Mouse (Mus musculus) mesoderm, embryonic 11.5 days (tissue): Measurements from ENCODE around the gene Cep164.

Experiments used
- DNase-seq: peaks from one replicate; pipeline ENCODE4 v3.0.0-alpha.2; 2012; ENCODE audit warnings: low read depth, low spot score

Cep164 gene

DNA sequence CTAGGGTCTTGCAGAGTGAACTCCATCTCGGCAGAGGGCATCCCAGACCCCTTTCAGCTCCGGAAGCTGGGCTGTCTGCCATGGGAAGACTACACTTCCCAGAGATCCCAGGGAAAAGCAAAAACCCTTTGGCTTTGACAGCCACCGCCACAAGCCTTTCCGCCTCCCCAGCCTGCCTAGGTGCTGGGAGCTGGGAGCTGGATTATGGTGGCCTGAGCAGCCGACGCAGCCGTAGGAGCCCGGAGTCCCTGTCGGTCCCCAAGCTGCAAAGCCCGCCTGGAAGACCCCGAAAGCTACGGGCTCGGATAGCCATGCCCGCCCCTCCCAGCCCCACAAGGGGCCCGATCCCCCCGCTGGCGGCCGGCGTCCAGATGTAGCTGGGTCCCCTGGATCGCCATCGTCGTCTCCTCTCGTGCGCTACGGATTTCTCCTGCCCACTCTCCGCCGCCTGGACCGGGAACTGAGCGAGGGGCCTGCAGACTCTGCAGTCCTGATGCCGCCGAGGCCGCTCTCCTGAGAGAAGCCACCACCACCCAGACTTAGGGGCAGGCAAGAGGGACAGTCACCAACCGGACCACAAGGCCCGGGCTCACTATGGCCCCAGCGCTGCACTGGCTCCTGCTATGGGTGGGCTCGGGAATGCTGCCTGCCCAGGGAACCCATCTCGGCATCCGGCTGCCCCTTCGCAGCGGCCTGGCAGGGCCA is 10.1 kb upstream of the Cep164 start, which contains the start of gene Bace1:
Bace1 (plus strand) TSS at position 147 of the 705 bp plus-strand sequence.
- peak; percentile 81 for DNase-seq

DNA sequence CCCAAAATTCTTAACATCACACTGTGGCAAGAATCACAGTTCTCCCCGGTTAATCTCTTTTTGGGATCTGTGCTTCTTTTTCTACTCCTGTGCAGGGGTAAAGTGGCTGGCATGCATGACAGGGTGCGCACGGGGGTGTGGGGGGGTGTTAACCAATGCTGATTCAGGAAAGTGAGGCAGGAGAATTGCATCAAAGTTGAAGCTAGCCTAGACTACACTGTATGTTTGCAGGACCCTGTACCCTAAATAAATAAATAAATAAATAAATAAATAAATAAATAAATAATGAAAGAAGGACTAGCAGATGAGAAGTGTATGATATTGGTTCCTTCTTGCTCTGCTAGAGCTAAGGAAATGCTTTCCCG is 9.6 kb upstream of the Cep164 start:
- no peak for DNase-seq

DNA sequence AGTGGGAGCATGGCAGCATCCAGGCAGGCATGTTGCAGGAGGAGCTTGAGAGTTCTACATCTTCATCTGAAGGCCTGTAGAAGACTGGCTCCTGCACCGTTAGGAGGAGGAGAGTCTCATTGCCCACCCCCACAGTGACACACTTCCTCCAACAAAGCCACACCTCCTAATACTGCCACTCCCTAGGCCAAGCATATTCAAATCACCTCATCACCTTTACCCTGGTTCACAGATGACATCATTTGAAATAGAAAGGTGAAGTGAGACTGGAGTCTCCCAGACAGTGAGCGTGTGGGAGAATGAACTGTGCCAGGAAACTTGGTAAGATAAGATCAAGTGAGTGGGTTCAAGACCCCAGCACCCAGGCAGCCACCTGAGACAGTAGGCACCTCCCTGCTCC is 5.0 kb upstream of the Cep164 start:
- DNase-seq, result no peak

DNA sequence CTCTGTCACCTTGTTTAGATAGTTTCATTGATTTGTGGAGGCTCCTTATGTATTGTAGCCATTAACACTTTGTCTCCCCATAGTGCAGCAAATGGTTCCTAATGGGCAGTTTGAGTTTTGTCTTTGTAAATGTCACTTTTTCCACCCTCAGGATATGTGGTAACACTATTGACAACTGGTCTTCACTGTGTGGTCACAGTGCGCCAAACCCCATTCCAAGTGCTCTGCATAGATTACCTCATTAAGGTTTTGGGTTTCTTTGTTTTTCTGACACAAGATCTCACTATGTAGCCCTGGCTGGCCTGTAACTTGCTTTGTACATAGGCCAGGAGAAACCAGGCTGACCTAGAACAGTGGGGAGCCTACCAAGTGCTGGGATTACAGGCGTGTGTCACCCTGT is 4.4 kb upstream of the Cep164 start:
- no peak for DNase-seq

DNA sequence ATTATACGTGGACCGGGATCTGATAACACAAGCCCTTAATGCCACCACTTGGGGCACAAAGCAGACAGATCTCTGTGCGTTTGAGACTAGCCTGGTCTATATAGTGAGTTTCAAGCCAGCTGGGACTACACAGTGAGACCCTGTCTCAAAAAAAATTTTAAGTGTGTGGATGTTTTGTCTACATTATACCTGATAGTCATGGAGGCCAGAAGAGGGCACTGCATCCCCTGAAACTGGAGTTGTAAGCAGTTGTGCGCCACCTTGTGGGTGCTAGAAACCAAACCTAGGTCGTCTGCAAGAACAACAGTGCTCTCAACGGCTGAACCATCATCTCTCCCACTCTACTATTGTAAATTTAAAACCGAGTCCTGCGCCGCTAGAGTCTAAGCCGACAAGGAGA is 616 bp upstream of the Cep164 start:
- DNase-seq, result peak; percentile 89

DNA sequence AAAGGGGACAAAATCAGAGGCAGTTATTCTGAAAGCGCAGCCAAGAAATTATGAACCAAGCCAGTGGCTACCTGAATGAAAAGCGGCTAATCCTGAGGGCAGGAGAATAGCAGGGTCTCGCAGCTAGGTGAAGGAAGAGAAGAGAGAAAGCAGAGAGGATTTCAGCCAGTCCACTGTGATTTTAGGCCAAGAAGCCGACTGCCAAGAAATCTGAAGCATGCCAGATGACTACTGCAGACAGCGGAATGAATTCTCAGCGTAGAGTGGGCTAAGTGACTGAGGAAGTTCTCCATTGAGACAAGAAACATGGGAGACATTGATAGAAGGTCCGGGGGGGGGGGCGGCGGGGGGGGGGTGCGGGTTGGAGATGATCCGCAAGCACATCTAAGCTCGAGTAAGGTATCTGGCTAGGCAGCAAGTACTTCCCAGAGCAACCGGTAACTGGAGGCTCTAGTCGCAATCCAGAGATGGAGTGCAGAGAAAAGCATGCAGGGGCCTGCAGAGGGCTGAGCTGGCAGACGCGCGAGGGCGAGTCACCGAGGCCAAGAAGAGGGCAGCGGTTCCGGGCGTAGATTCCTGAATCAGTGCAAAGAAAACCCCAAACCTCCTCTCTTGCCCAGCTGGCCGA is 714 bp downstream of the Cep164 start:
- DNase-seq, result peak; percentile 36

DNA sequence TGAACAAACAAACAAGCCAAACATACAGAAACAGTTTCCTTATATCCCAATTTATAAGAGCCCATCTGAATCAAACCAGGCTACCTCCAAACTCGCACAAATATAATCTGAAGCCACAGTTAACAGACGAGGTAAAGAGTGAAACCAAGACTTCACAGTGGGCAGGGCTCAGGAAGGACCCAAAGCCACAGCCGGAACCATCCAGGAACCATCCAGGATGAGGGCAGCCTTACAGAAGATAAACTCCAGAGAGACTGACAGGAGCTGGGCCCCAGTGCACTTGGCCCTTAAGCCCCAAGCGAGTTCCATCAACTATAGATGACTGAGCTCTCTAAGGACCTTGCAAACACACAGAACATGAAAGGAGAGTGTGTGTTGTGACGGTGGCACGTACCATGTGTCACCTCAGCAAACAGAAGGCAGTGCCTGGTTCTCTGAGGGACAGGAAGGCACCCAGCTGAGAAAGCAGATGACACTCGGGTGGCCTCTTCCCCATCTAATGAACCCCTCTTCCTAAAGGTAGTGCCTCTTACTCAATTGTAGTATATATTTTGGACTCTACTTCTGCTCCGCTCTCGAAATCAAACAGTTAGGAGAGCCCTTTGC is 10.0 kb downstream of the Cep164 start:
- DNase-seq, result no peak

DNA sequence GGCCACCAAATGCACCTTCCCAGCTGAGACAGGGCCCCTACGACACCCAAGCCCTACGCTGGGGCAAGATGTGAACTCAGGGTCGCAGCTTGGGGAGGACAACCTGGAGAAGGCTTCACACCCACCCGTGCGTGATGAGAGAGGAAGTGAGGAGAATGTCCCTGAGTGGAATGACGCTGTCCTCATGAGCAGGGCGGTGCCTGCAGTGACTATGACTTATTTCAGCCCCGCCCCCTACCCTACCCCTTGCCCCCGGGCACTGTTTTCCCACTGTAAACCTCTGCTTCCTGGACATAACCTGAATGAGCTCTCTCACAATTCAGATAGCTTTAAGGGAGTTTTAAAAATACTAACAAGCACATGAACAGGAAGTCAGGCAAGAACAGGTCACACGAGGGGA is 13.0 kb downstream of the Cep164 start:
- no peak for DNase-seq

DNA sequence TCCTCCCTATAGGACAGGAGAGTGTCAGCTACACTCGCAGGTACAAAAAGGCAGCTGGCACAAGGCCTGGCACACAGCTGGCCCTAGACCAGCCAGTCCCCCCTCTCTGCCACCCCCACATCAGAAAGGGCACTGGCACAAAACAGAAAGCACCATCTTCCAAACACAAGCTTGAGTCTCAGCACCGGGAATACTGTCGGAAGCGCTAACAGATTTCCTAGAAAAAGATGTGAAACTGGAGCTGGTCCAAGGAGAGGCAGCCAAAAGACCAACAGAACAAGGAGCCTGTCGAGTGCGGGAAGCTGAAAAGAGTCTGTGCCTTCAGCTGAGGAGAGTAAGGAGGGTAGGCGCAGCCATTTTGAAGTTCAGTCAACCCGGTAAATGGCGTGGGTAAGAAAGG is 13.4 kb downstream of the Cep164 start:
- no peak for DNase-seq

DNA sequence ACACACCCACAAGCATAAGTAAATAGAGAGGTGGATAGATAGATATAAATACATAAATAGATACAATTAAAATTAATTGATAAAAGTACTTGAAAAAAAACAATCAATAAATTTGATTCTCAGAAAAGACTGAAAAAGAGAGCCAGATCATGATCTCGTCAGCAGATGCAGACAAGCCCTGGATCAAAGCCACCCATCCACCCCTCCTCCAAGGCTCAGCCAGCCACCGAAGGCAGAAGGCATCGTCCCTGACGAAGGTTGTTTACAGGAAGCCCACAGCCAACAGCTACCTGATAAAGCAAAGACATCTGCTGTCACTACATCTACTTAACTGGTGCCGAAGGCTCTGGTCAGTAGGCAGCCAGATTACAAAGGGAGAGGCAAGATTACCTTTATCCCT is 16.5 kb downstream of the Cep164 start:
- no peak for DNase-seq

DNA sequence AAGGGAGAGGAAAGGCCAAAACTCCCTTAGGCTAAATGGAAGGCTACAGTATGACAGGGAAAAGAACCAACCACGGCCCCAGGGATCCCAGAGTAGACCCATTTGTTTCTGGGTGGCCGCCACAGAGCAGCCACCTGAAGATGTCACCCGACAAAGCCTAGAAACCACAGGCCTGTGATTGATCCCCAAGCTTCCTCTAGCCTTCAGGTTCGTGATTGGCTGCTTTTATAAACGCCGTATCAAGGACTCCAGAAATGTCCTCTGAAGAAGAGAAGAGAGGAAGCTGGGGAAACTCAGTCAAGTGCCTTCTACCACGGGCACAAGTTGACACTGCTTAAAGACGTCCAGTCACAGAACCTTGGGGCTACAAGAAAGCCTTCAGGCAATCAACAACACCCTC is 20.7 kb downstream of the Cep164 start:
- DNase-seq, result no peak

DNA sequence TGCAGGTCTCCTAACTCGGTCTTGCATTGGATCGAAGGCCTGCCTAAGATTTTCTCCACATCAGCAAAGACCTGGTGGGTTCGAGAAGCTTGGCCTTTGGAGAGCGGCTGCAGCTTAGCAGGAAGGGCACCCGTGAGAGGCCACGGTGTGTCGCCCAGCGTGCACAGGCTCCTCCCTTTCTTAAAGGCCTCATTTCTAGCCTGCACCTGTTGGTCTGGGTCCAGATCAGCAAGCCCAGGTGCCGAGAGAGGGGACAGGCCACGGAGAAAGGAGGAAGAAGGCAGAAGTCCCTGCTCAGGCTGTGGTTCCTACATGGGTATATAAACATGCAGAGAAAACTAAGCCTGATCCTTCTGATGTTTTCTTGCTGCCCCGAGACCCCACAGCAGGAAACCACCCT is 21.2 kb downstream of the Cep164 start:
- DNase-seq, result no peak

DNA sequence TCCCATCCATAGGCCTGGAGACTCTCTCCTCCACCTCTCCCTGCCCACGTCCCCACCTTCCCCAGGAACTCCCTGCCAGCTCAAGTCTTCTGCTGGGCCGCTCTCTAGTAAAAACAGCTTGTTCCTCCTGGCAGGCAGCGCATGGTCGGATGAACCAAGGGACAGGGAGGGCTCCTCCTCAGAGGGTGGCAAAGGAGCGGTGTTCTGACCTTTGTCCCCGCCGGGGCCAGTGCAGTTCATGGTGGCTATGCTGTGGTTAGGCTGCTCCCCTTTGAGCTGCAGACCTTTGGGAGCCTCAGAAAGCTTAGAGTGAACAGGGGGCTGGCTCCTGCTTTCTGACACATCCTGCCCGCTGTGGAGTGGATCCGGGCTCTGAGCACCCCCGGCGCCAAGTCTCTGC is 21.6 kb downstream of the Cep164 start:
- DNase-seq, result no peak

DNA sequence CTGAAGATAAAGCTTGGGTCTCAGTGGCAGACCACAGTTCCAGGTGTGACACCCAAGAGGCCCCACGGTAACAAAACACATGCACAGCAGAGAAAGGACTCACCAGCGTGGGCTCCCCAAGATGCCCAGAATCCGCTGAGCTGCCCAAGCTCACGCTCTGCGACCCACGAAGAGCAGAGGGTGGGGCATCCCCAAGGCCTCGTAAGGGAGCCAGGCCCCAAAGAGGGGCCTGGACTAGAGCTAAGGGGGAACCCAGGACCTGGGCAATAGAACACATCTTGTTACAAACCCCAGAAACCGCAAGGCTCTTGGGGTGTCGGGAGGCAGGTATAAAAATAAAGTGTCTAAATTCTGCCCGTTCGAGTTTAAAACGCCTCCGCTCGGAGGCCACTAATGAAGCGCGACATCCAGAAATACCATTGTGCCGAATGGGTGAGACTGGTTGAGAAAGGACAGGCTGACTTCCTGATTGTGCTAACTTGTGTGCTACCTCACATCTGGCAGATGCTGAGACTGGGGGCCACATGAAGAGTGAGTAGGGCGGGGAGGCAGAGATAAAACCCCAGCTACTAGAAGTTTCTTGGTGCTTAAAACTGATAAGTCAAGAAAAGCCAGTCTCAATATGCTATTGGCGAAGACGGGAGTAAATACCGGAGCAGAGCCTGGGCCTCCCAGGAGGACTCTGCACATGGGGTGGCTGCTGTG is 25.3 kb downstream of the Cep164 start:
- DNase-seq, result no peak

DNA sequence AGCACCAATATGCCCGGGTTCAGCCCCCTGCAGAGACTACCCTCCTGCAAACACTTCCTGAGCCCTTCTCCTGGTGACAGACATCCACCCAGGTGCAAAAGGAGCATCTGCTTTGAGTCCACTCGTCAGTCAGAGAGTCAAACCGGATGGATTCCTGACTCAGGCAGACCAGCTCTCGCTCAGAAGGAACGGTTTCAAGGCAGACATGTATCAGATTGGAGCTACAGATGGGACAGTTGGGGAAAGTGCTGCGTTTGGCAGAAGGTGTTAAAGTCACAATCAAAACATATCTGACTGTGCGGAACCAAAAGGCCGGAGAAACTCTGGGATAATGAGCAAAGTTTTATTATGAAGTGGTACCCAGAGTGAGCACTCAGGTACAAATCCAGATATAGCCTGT is 29.1 kb downstream of the Cep164 start:
- DNase-seq, result no peak

DNA sequence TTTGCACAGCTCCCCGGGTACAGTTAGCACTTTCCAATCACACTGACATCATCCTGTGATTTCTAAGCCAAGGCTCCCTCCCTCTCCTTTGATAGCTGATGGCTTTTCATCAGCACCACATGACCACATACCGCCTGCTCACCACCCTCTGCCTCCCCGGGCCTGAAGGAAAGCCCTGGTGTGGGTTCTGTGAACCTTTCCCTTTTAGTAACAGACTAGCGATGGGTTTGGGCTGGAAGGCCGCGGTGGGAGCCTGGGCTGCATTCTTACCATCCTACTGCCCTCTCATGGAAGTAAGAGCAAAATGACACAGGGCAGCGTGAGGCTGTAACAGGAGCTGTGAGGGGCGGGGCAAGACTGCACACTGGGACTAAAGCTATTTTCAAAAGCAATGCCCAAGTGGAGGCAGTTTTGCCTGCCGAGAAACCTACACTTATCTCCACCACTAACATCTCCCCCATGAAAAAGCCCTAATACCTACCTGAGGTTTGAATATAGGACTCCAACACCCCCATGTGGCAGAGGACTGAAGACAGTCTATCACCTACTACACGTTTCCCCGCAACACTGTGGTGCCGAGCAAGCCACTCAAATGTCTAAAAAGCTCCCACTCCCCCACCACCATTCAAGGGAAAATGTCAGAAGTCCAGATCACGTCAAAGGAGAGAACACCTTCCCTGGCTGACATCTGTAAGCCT is 29.9 kb downstream of the Cep164 start:
- DNase-seq, result peak; percentile 73

DNA sequence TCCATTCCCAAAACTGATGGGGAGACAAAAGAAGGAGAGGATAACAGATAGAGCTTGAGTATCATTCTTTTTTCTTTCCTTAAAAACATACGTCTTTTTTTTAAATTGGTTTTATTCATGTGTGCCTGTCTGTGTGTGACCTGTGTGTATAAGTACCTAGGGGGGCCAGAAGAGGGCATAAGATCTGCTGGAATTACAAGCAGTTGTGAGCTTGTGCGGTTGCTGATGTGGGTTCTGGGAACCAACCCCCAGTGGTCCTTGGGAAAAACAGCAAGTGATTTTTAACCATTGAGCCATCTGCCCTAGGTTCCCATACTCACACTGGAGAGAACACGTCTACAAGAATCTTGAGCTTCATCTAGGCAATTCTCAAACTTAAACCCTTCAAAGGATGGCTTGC is 31.2 kb downstream of the Cep164 start:
- DNase-seq, result no peak

DNA sequence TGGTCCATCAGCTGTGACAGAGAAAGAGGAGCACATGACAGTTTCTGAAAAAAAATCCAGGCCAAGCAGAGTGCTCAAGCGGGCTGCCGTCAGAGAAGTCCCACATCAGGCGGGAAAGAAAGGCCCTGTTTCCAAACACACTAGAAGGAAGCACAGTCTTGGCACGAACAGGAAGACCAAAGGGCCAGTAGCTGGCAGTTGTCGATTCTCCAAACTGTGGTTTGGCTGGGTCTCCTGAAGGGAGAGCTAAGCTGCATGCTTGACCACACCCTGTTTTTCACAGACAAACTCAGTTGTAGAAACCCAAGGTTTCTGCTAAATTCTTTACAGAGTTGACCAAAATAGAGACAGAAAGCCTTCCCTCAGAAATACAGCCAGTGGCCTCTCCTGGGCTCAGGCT is 32.8 kb downstream of the Cep164 start:
- no peak for DNase-seq

DNA sequence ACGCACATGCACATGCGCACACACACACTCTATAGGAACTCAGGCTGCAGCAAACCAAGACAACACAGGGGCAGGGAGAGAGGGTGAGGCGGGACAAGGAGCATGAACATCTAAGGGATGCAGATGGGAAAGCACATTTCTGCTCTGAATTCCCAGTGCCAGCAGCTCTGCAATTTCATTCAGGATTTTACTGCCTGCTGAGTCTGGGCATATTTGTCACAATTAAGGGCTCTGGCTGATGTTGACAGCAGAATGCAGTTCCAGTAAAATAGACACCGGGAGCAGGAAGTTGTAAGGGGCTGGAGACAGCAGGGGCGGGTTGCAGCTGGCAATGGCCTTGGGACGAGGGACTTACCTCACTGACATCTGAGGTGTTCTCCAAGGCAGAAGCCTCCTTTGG is 34.8 kb downstream of the Cep164 start:
- no peak for DNase-seq

DNA sequence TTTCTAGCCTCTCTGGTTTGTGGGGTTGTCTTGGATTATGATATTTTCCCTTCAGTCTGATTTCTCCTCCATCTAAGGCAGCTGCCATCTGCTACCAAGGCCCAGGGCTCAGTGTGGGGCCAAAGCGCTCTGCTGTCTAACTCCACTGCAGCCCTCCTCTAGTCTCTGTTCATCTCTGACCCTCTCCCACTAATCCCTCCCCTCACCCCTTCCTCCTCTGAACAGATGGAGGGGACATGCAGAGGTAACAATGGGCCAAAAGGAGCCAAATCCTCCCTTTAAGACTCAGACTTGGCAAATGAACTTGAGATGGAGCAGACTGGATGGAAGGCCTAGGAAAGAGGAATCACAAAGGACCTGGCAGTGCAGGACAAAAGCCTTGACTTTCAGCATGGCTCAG is 36.3 kb downstream of the Cep164 start:
- DNase-seq, result no peak

DNA sequence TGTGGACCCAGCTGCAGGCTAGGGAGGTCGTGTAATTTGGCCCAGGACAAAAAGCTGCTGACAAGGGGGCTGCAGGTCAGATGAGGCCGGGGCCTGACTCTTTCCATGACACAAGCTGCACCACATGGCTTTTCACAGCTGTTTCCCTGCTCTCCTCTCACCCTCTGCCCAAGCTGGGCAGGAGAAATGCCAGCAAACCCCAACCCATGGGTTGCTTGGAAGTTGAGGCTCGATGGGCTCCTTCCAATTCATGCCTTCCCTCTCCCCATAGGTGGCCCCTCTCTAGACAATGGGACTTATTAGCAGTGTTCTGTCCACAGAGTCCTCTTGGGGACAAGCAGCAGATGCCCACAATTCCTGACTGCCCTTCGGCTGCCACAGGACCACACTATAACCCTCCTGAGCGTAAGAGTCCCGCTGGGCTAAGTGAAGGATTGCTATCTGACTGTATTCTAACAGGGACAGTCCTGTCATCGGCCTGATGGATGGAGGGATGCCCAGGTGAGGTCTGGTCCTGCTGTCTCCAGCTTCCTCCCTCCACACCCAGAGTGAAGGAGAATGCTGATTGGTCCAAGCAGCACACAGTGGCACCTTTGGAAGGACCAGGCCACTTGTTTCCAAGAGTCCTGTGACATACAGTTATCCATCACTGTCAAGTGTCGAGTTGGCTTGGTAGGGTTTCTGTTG is 36.9 kb downstream of the Cep164 start:
- no peak for DNase-seq
